Mouse (Mus musculus) bone marrow, adult 2 months (tissue): ENCODE data around the gene Cacng1. TPM values are rescaled to one million over a fixed set of nuclear protein-coding genes. Genes with fewer than 3 reads are reported as not detected.

Experiments
- H3K27ac ChIP-seq: fragments of 200-500 bp; 2 replicates; pipeline ENCODE4 v1.5.1; 2012; ENCODE audit warnings: low read depth, mild to moderate bottlenecking, control low read depth, inconsistent platforms, low read length; ENCODE audit not compliant: control insufficient read depth, poor library complexity, insufficient read depth
- H3K4me1 ChIP-seq: fragments of 200-500 bp; 2 replicates; pipeline ENCODE4 v1.6.1; 2011; ENCODE audit warnings: low read length; ENCODE audit not compliant: control insufficient read depth, insufficient read depth
- H3K4me3 ChIP-seq: fragments of 200-500 bp; replicated peaks from 2 replicates; pipeline ENCODE3; 2011; ENCODE audit warnings: mild to moderate bottlenecking, low read depth, low read length, control low read depth; ENCODE audit not compliant: control insufficient read depth
- CTCF ChIP-seq: fragments of 200-500 bp; IDR thresholded peaks from 2 replicates; pipeline ENCODE4 v1.5.1; 2011; ENCODE audit warnings: low read length, control low read depth; ENCODE audit not compliant: control insufficient read depth, insufficient read depth
- POLR2A ChIP-seq: fragments of 200-500 bp; IDR thresholded peaks from 2 replicates; pipeline ENCODE4 v1.6.1; 2011; ENCODE audit warnings: low read depth, mild to moderate bottlenecking, control low read depth, low read length, borderline replicate concordance; ENCODE audit not compliant: control insufficient read depth
- WGBS: fragments of 180-500 bp; shearing (Covaris S2); methylation state at CpG from one replicate; pipeline ENCODE4 v1.1.7; 2018; 5-methylcytosine and 5-hydroxymethylcytosine counted together
- polyA plus RNA-seq: library from polyadenylated mRNA; stranded (reverse); fragments of >200 nt; gene quantifications from 2 replicates; pipeline ENCODE4 v1.2.4, GENCODE M21; 2011; ENCODE audit warnings: low replicate concordance; ENCODE audit not compliant: missing spikeins, insufficient read depth, insufficient read length

Cacng1 gene
- polyA plus RNA-seq, 1 experiment: not detected

DNA sequence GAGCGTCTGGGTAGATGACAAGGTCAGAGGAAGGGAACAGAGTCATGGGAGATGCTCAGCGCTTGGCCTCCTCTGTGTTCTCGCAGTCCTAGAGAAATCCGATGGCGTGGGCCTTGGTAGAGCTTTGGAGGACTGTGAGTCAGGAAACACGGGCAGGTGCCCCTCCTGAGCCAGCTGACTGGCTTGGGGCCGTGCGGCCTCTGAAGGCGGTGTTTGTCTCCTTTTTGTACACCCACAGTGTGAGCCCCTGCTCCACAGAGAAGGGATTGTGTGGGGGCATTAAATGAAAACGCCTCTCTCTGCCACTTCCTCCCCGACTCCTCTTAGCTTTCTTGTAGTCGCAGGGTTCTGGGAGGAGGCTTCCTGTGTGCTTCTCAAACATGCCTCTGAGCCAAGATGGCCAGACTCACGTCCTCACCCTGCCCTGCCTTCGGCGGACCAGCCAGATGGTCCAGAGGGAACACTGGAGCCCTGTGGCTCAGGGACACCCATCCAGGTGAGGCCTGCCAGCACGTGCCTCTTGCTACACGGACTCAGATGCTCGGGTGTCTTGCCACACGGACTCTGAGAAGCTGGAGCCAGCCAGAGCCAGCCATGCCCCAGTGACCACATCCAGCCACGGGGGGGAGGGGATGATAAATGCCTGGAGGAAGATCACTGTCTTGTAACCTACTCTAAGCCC, 22.2 kb upstream of the Cacng1 start:
- 66% methylated on average over 20 of the region's 20 CpGs for WGBS
- Histone ChIP-seq H3K4me3 (no peak overlapping the region), H3K27ac (no peak overlapping the region), H3K4me1 (no peaks in the 10 kb centered on the region)
- TF ChIP-seq POLR2A (no peak), CTCF (no peak)

GRCm38 (mm10) chr11:107737886-107738285, 21.6 kb upstream of the Cacng1 start:
- TF ChIP-seq CTCF (no peak), POLR2A (no peak)
- Histone ChIP-seq H3K27ac (no peak overlapping the region), H3K4me3 (no peak overlapping the region), H3K4me1 (no peaks in the 10 kb centered on the region)
- WGBS: 77% methylated on average over 6 of the region's 6 CpGs

GRCm38 (mm10) chr11:107734133-107734532, 17.8 kb upstream of the Cacng1 start:
- Histone ChIP-seq H3K4me1 (no peaks in the 10 kb centered on the region), H3K4me3 (no peak overlapping the region), H3K27ac (no peak overlapping the region)
- TF ChIP-seq POLR2A (no peak), CTCF (no peak)
- 51% methylated on average over 7 of the region's 7 CpGs for WGBS

- H3K4me3 ChIP-seq: no peak overlapping the region
- TF ChIP-seq POLR2A: no peak
- TF ChIP-seq CTCF: no peak
- WGBS: 56% methylated on average over 5 of the region's 5 CpGs
- no peaks in the 10 kb centered on the region for H3K4me1 ChIP-seq
- no peak overlapping the region for H3K27ac ChIP-seq
Observed at GRCm38 (mm10) chr11:107731498-107731897, 15.2 kb upstream of the Cacng1 start.

GRCm38 (mm10) chr11:107730940-107731339, 14.6 kb upstream of the Cacng1 start:
- Histone ChIP-seq H3K4me3 (no peak overlapping the region), H3K27ac (no peak overlapping the region), H3K4me1 (no peaks in the 10 kb centered on the region)
- no peak for TF ChIP-seq POLR2A
- no peak for TF ChIP-seq CTCF
- 72% methylated on average over 4 of the region's 4 CpGs for WGBS

- Histone ChIP-seq H3K4me3 (no peak overlapping the region), H3K4me1 (no peaks in the 10 kb centered on the region), H3K27ac (no peak overlapping the region)
- 67% methylated on average over 7 of the region's 7 CpGs for WGBS
- no peak for TF ChIP-seq POLR2A
- TF ChIP-seq CTCF: no peak
Observed at GRCm38 (mm10) chr11:107729141-107729540, 12.8 kb upstream of the Cacng1 start.

DNA sequence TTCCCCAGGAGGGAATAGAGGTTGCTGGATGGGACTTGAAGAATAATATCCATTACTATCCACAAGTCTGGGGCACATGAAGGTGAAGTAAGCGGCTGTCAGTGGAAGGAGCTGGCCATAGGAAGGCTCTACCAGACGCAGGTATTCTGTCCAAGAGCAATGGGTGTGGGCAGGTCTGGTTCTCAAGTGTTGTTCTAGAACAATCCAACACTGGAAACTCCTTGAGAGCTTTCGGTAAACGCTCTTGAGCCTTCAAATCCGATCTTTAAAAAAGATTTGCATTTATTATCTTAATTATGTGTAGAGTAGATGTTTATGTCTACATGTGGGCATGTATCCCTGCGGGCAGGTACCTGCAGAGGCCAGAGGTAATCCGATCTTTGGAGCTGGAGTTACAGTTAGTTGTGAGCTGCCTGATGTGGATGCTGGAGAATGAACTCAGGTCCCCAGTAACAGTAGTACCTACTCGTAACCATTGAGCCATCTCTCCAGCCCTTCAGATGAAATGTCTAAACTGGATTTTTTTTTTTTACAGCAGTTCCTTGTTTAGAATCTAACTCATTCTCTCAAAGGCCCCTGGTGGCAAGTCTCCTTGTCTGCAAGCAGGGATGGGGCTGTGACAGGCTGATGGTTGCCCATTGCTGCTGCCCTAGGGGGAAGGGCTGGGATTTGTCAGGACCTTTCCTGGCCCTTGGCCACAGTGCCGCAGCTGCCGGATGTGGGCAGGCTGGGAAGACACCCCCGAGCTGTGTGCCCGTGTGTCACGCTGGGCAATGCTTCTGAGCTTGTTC, 11.9 kb upstream of the Cacng1 start:
- TF ChIP-seq CTCF (no peak), POLR2A (no peak)
- no peaks in the 10 kb centered on the region for H3K4me1 ChIP-seq
- H3K4me3 ChIP-seq: no peak overlapping the region
- 64% methylated on average over 13 of the region's 13 CpGs for WGBS
- no peak overlapping the region for H3K27ac ChIP-seq

DNA sequence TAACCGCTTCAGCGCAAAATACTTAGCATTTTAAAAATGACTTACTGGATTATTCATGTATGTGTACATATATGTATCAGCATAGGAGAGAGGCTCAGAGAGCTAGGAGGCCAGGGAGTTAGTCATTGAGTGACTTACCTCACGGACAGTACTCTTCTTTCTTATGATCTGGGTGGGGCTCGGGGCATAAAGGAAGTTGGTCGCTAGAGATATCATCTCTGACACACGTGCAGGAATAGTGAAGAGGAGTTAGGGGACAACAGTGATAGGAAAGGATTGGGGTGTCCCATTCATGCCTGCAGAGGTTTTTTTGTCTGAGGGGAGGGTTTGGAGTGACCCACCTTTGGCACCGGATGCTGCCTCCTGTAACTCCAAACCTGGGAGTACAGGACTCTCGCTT, 8.3 kb upstream of the Cacng1 start:
- Histone ChIP-seq H3K27ac (no peak overlapping the region), H3K4me3 (no peak overlapping the region), H3K4me1 (no peaks in the 10 kb centered on the region)
- WGBS: 52% methylated on average over 8 of the region's 8 CpGs
- TF ChIP-seq CTCF: no peak
- no peak for TF ChIP-seq POLR2A
